Mouse (Mus musculus) hindbrain, embryonic 12.5 days (tissue): ENCODE measurements around the gene Ap1s2. TPM values are rescaled to one million over a fixed set of nuclear protein-coding genes. Genes with fewer than 3 reads are reported as not detected.

Source experiments
- ATAC-seq: fragments of 200-750 bp; cut with Nextera tagmentation; 2 replicates; pipeline ENCODE4 v1.8.0; 2017; ENCODE audit warnings: moderate TSS enrichment; ENCODE audit not compliant: low FRiP score
- H3K27ac ChIP-seq: fragments of 300-500 bp; sonication (generic); 2 replicates; pipeline ENCODE4 v1.5.1; 2016; ENCODE audit warnings: mild to moderate bottlenecking
- H3K27me3 ChIP-seq: fragments of 300-500 bp; sonication (generic); 2 replicates; pipeline ENCODE4 v1.6.1; 2016; ENCODE audit warnings: mild to moderate bottlenecking
- H3K36me3 ChIP-seq: fragments of 300-500 bp; sonication (generic); 2 replicates; pipeline ENCODE4 v1.6.1; 2016; ENCODE audit warnings: mild to moderate bottlenecking
- H3K4me1 ChIP-seq: fragments of 300-500 bp; sonication (generic); 2 replicates; pipeline ENCODE4 v1.6.1; 2016
- H3K4me2 ChIP-seq: fragments of 300-500 bp; sonication (generic); replicated peaks from 2 replicates; pipeline ENCODE4 v1.6.1; 2016; ENCODE audit warnings: mild to moderate bottlenecking
- H3K4me3 ChIP-seq: fragments of 300-500 bp; sonication (generic); 2 replicates; pipeline ENCODE4 v1.5.1; 2016; ENCODE audit warnings: mild to moderate bottlenecking
- H3K9ac ChIP-seq: fragments of 300-500 bp; sonication (generic); 2 replicates; pipeline ENCODE4 v1.6.1; 2016; ENCODE audit warnings: mild to moderate bottlenecking, moderate library complexity
- H3K9me3 ChIP-seq: fragments of 300-500 bp; sonication (generic); replicated peaks from 2 replicates; pipeline ENCODE4 v1.6.1; 2016; ENCODE audit warnings: mild to moderate bottlenecking
- whole genome bisulfite sequencing: fragments of 180-500 bp; shearing (Covaris S2); methylation state at CpG from one replicate; pipeline ENCODE4 v1.1.7; 2016; 5-methylcytosine and 5-hydroxymethylcytosine counted together
- polyA plus RNA-seq: library from polyadenylated mRNA; unstranded; fragments of >200 nt; fragmentation: Nextera tagmentation; extraction: Ambion mirVana; gene quantifications from 2 replicates; pipeline ENCODE4 v1.2.1, GENCODE M21; 2016

The Ap1s2 gene
- polyA plus RNA-seq, 1 experiment from 2014 or later = 51.9 TPM

- Histone ChIP-seq H3K4me2 (peak overlapping the region; percentile 52), H3K4me1 (no peaks in the 10 kb centered on the region), H3K9me3 (no peaks in the 10 kb centered on the region), H3K9ac (peak overlapping the region; percentile 68), H3K36me3 (no peaks in the 10 kb centered on the region), H3K27ac (peak overlapping the region; percentile 92), H3K27me3 (peaks cover 10% of the 10 kb centered on the region), H3K4me3 (peak overlapping the region; percentile 60)
- peak; percentile 54 for ATAC-seq
- 23% methylated on average over 29 of the region's 34 CpGs for WGBS
These were observed 564 bp downstream of the Ap1s2 start for GRCm38 (mm10) chrX:163909381-163909780.

DNA sequence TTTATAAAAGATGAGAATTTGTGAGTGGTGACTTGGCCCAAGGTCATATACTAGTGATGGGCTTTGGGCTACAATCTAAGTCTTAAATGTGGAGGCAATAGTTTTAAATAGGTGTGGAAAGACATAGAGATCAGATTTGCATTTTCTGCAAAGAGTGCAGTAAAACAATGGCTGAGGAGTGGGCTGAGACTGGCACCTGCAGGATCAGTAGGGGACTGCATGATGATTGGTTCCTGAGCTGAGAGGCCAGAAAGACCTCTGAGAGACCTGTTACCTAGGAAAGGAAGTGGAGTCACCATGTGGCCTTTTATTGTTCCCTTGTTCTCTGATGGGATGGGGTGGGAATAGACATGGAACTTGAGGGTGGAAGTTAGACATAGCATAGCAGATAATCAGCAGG is 4.0 kb downstream of the Ap1s2 start:
- H3K27me3 ChIP-seq = peaks cover 14% of the 10 kb centered on the region
- H3K36me3 ChIP-seq = no peaks in the 10 kb centered on the region
- ATAC-seq = no peak

DNA sequence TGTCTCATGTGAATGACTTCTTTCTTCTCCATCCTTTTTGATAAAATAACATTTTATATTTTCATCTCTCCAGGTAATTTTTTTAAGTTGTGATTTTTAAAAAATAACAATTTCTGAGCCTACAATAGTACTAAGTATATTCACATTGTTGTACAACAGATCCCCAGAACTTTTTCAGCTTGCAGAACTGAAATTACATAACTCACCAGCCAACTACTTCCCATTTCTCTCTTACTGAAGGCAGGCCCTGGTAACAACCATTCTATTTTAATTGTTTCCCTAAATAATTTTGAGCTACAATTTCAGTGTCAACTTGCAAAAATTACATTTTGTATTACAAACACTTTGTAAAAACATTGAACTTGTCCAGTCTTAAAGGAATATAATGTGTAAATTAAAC is 20.7 kb downstream of the Ap1s2 start:
- H3K4me2 ChIP-seq = no peak overlapping the region
- H3K9ac ChIP-seq = no peak overlapping the region
- no peak for ATAC-seq
- H3K36me3 ChIP-seq = no peaks in the 10 kb centered on the region
- H3K4me3 ChIP-seq = no peak overlapping the region
- H3K9me3 ChIP-seq = no peaks in the 10 kb centered on the region
- H3K4me1 ChIP-seq = no peaks in the 10 kb centered on the region
- H3K27me3 ChIP-seq = peaks cover 5% of the 10 kb centered on the region; the same call in 1 of the 2 replicates
- no peak overlapping the region for H3K27ac ChIP-seq

More for the DNA sequence above, 4.0 kb downstream of the Ap1s2 start:
- Histone ChIP-seq H3K9ac (no peak overlapping the region), H3K4me3 (no peak overlapping the region), H3K9me3 (no peaks in the 10 kb centered on the region), H3K27ac (no peak overlapping the region), H3K4me2 (no peak overlapping the region), H3K4me1 (no peaks in the 10 kb centered on the region)

- peaks cover 5% of the 10 kb centered on the region; the same call in 1 of the 2 replicates for H3K27me3 ChIP-seq
- no peaks in the 10 kb centered on the region for H3K4me1 ChIP-seq
- 0 out of 2 replicates have a peak, but pooled peaks cover 10% of the 10 kb centered on the region for H3K36me3 ChIP-seq
- WGBS = 84% methylated on average over 8 of the region's 8 CpGs
- no peaks in the 10 kb centered on the region for H3K9me3 ChIP-seq
- no peak overlapping the region for H3K27ac ChIP-seq
- no peak overlapping the region for H3K4me2 ChIP-seq
- H3K9ac ChIP-seq = no peak overlapping the region
- no peak overlapping the region for H3K4me3 ChIP-seq
- ATAC-seq = no peak
These were observed 25.9 kb downstream of the Ap1s2 start for GRCm38 (mm10) chrX:163934731-163935130.

- Histone ChIP-seq H3K27me3 (no peaks in the 10 kb centered on the region; the same call in 1 of the 2 replicates), H3K4me2 (no peak overlapping the region), H3K27ac (no peak overlapping the region), H3K4me3 (no peak overlapping the region), H3K9me3 (no peaks in the 10 kb centered on the region), H3K9ac (no peak overlapping the region), H3K36me3 (peaks cover 18% of the 10 kb centered on the region; the same call in 1 of the 2 replicates), H3K4me1 (no peaks in the 10 kb centered on the region)
- ATAC-seq = no peak
- 96% methylated on average over 6 of the region's 6 CpGs for WGBS
These were observed 29.8 kb downstream of the Ap1s2 start for GRCm38 (mm10) chrX:163938587-163938986.

DNA sequence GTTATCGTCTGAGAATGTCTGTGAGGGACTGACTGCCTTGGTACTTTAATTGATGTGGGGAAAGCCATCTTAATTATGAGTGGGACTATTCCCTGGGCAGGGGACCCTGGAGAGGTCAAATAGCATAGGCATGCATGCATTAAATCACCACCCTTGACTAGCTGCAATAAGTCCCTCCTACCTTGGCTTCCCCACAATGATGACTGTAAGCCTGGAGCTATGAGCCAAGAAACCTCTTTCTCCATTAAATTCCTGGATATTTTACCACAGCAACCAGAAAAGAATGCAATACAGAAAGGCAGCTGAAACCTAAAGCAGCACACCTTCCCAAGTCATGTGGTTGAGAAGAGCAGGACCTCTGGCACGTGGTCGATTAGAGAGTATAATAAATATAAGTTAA is 35.6 kb downstream of the Ap1s2 start:
- H3K27me3 ChIP-seq = no peaks in the 10 kb centered on the region
- H3K27ac ChIP-seq = no peak overlapping the region
- peaks cover 27% of the 10 kb centered on the region for H3K36me3 ChIP-seq
- no peak overlapping the region for H3K4me3 ChIP-seq
- H3K9ac ChIP-seq = no peak overlapping the region
- 86% methylated on average over 3 of the region's 3 CpGs for WGBS
- ATAC-seq = no peak
- no peaks in the 10 kb centered on the region for H3K9me3 ChIP-seq
- no peaks in the 10 kb centered on the region for H3K4me1 ChIP-seq
- H3K4me2 ChIP-seq = no peak overlapping the region

GRCm38 (mm10) chrX:163951618-163952017 is 42.8 kb downstream of the Ap1s2 start:
- peaks cover 25% of the 10 kb centered on the region for H3K36me3 ChIP-seq
- WGBS = 64% methylated on average over 1 of the region's 1 CpGs
- H3K9ac ChIP-seq = no peak overlapping the region
- H3K27me3 ChIP-seq = no peaks in the 10 kb centered on the region
- no peaks in the 10 kb centered on the region for H3K9me3 ChIP-seq
- no peak overlapping the region for H3K4me2 ChIP-seq
- no peak overlapping the region for H3K27ac ChIP-seq
- no peak for ATAC-seq
- no peaks in the 10 kb centered on the region for H3K4me1 ChIP-seq
- H3K4me3 ChIP-seq = no peak overlapping the region

DNA sequence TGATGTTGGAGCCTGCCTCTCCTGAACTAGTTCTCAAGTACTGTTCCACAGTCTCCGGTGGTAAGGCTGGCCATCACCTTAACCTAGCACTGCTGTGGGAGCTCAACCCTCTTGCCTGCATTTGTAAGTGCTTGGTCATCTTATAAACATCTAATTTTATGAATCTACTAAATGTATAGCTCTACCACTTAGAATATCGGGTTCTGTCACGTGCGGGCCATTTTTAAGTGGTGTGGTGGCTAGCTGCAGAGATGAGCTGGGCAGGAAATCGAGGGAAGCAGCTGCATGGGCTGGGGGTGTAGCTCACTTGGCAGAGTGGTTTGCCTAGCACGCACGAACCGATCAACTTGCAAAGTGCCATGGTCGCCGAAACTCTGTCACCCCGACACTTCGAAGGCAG is 48.6 kb downstream of the Ap1s2 start:
- peaks cover 20% of the 10 kb centered on the region for H3K36me3 ChIP-seq
- peak overlapping the region; percentile 76 for H3K9ac ChIP-seq
- H3K4me2 ChIP-seq = peak overlapping the region; percentile 58
- peak overlapping the region; percentile 60 for H3K4me3 ChIP-seq
- no peak for ATAC-seq
- H3K27ac ChIP-seq = peak overlapping the region; percentile 96; the same call in 1 of the 2 replicates
- 44% methylated on average over 12 of the region's 12 CpGs for WGBS
- no peaks in the 10 kb centered on the region for H3K9me3 ChIP-seq
- H3K27me3 ChIP-seq = peaks cover 7% of the 10 kb centered on the region
- peaks cover 4% of the 10 kb centered on the region for H3K4me1 ChIP-seq

- Histone ChIP-seq H3K4me2 (peak overlapping the region; percentile 58), H3K9ac (peak overlapping the region; percentile 76), H3K4me3 (peak overlapping the region; percentile 60), H3K27ac (peak overlapping the region; percentile 96), H3K27me3 (peaks cover 7% of the 10 kb centered on the region), H3K36me3 (peaks cover 19% of the 10 kb centered on the region), H3K9me3 (no peaks in the 10 kb centered on the region), H3K4me1 (peaks cover 4% of the 10 kb centered on the region)
- WGBS = 33% methylated on average over 33 of the region's 67 CpGs
- peak; percentile 95 for ATAC-seq
These were observed 49.1 kb downstream of the Ap1s2 start for GRCm38 (mm10) chrX:163957803-163958466.

- no peaks in the 10 kb centered on the region for H3K9me3 ChIP-seq
- H3K36me3 ChIP-seq = peaks cover 15% of the 10 kb centered on the region
- peak; percentile 98 for ATAC-seq
- peak within 1 kb of the TSS; percentile 58 for H3K4me2 ChIP-seq
- H3K9ac ChIP-seq = peak within 1 kb of the TSS; percentile 76
- peak within 1 kb of the TSS; percentile 60 for H3K4me3 ChIP-seq
- peak within 1 kb of the TSS; percentile 96 for H3K27ac ChIP-seq
- peaks cover 4% of the 10 kb centered on the region for H3K4me1 ChIP-seq
- WGBS = 26% methylated on average over 29 of the region's 29 CpGs
- H3K27me3 ChIP-seq = peaks cover 7% of the 10 kb centered on the region
These were observed 49.7 kb downstream of the Ap1s2 start, which contains the start of gene Zrsr2 for GRCm38 (mm10) chrX:163958467-163958875. Zrsr2 (minus strand) TSS chrX:163958661.

DNA sequence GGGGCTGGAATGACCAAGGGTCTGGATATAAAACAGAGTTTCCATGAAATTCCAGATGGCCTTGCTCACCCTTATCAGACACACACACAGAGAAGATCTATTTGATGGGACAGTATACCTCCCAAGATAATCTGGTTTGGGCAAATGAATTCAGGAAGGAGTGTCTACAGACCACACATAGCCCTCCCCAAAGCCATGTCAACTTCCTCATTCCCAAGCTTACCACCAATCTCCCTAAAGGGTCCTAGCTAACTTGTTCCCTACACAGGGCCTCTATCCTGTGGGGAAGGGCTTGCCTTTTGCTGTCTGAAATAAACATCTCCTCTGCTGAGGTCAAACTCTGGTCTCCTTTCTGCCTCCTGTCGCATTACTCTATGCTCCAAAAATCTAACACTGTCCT is 72.3 kb downstream of the Ap1s2 start:
- ATAC-seq = no peak
- Histone ChIP-seq H3K9ac (no peak overlapping the region), H3K4me2 (no peak overlapping the region), H3K27me3 (peaks cover 4% of the 10 kb centered on the region; the same call in 1 of the 2 replicates), H3K9me3 (no peaks in the 10 kb centered on the region), H3K4me3 (no peak overlapping the region), H3K27ac (no peak overlapping the region), H3K4me1 (no peaks in the 10 kb centered on the region), H3K36me3 (no peaks in the 10 kb centered on the region)
- WGBS = 93% methylated on average over 1 of the region's 1 CpGs

DNA sequence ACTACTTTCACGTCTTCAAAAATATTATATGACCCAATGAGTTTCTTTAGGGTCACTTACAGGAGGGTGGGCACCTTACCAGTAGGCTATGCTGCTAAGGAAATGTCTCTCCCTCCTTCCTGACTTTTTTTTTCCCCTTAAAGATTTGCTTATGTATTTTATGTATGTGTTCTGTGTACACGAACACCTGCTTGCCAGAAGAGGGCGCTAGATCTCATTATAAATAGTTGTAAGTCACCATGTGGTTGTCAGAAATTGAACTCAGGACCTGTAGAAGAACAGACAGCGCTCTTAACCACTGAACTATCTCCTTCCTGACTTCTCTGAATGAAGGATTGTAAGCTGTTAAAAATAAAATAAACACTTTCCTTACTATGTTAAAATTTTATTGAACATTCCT is 72.7 kb downstream of the Ap1s2 start:
- no peak overlapping the region for H3K4me2 ChIP-seq
- H3K27me3 ChIP-seq = peaks cover 4% of the 10 kb centered on the region; the same call in 1 of the 2 replicates
- no peaks in the 10 kb centered on the region for H3K4me1 ChIP-seq
- ATAC-seq = no peak
- no peak overlapping the region for H3K9ac ChIP-seq
- 54% methylated on average over 4 of the region's 4 CpGs for WGBS
- H3K27ac ChIP-seq = no peak overlapping the region
- H3K4me3 ChIP-seq = no peak overlapping the region
- H3K9me3 ChIP-seq = no peaks in the 10 kb centered on the region
- H3K36me3 ChIP-seq = no peaks in the 10 kb centered on the region

GRCm38 (mm10) chrX:163982129-163982528 is 73.3 kb downstream of the Ap1s2 start:
- H3K27me3 ChIP-seq = peaks cover 4% of the 10 kb centered on the region; the same call in 1 of the 2 replicates
- H3K4me1 ChIP-seq = no peaks in the 10 kb centered on the region
- WGBS = 80% methylated on average over 6 of the region's 6 CpGs
- no peak overlapping the region for H3K4me2 ChIP-seq
- H3K36me3 ChIP-seq = no peaks in the 10 kb centered on the region
- no peak overlapping the region for H3K9ac ChIP-seq
- no peak for ATAC-seq
- no peak overlapping the region for H3K27ac ChIP-seq
- H3K9me3 ChIP-seq = no peaks in the 10 kb centered on the region
- no peak overlapping the region for H3K4me3 ChIP-seq
